Mouse (Mus musculus) hematopoietic stem cell, adult 5-6 weeks (primary cell): ENCODE measurements around the gene L2hgdh. TPM values are rescaled to one million over a fixed set of nuclear protein-coding genes. Genes with fewer than 3 reads are reported as not detected.

Experiments
- ATAC-seq, 2 experiments: fragments of 125-278 bp in 1 of 2; replicated peaks in 1 of 2; 2 replicates each; pipeline ENCODE4 v1.8.0; 2016 to 2017; ENCODE audit warnings: inconsistent platforms in 2 of 2, mild to moderate bottlenecking in 2 of 2, moderate number of reproducible peaks in 2 of 2, low read depth in 1 of 2, moderate TSS enrichment in 1 of 2; ENCODE audit not compliant: low FRiP score in 2 of 2, poor library complexity in 2 of 2, severe bottlenecking in 2 of 2, insufficient read depth in 1 of 2, low TSS enrichment in 1 of 2
- total RNA-seq: library from RNA; stranded (forward); fragments of 172-1452, 232-1000 nt; gene quantifications from 2 replicates; pipeline ENCODE4 v1.2.3, GENCODE M21; 2017

L2hgdh gene
- total RNA-seq, 1 experiment from 2014 or later, result 18.2 TPM

DNA sequence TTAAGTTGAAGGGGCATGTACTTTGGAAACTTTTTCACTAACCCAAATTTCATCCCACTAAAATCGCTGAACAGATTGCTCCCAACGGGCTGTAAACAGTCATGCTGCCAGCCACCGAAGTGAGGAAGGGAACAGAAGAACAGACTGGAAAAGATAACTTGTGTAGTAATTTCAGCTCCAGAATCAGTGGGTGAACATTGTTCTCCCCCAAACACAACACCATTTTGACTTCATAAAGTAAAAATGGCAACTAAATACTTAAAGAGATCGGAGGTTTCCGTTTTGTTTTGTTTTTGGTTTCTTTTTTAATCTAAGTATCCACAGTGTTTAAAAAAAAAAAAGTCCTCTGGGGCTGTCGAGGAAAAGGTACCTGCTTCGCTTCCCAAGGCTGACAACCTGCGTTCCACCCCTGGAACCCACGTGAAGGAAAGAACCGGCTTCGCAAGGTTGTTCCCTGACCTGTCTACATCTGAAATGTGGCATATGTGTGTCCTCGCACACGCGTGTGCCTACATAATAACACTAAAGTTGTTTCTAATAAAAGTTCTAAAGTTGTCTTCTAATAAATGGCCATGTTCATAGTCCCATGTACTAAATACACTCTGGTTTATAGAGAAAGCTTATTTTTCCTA lies 41.8 kb downstream of the L2hgdh start:
- no peak for ATAC-seq

DNA sequence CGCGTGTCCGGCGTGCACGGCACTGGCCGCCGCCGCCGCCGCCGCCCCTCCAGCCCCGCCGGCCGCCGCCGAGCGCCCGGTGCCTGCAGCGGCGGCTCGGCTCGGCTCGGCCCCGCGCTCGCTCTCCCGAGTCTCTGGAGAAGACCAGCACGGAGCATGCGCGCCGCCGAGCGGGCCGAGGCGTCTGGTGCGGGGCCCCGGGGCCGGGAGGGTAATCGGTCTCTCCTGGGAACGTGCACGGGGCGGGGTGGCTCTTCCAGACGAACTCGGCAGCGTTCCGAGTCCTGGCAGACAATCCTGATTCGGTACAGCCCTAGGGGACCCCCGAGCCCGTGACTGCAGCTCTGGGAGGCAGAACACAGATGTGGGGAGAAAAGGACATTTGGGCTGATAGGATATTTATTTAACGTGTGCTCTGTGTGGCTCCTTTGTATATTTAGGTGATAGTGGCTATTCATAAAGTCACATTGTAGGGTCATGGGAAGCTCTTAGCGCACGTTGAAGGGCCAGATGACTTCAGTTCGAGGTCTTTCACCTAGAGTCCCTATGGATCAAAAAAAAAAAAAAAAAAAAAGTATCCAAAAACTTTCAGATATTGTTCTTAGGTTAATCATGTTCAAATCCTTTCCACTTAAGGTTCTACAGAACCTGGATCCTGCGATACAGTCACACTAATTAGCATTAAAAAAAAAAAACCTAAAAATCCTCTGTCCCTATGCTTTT lies 42.4 kb downstream of the L2hgdh start:
- peak; percentile 26 to 33; a peak in 3 of 4 replicates for ATAC-seq

DNA sequence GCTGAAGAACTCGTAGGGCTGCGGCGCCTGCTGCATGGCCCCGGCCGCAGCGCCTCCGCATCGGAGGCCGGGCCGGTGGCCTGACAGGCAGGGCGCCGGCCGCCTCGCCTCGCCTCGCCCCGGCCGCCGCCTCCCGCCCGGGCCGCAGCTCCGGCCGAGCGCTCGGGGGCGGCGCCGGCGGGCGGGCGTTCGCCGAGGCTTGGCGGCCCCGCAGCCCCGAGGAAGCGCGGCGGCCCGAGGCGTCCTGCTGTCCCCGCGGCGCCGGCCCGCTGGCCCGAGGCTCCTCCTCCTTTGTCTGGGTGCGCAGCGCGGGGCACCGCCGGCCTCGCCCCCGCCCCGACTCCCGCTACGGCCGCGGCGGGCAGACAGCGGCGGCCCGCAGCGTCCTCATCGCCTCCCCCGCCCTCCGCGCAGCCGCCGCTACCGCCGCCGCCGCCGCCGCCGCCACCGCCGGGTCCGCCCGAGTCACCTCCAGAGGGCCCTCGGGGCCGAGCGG lies 43.1 kb downstream of the L2hgdh start, which contains the start of gene Sos2:
TSS of gene Sos2 (minus strand) at position 287 of the 496 bp plus-strand sequence.
- ATAC-seq, result no peak

DNA sequence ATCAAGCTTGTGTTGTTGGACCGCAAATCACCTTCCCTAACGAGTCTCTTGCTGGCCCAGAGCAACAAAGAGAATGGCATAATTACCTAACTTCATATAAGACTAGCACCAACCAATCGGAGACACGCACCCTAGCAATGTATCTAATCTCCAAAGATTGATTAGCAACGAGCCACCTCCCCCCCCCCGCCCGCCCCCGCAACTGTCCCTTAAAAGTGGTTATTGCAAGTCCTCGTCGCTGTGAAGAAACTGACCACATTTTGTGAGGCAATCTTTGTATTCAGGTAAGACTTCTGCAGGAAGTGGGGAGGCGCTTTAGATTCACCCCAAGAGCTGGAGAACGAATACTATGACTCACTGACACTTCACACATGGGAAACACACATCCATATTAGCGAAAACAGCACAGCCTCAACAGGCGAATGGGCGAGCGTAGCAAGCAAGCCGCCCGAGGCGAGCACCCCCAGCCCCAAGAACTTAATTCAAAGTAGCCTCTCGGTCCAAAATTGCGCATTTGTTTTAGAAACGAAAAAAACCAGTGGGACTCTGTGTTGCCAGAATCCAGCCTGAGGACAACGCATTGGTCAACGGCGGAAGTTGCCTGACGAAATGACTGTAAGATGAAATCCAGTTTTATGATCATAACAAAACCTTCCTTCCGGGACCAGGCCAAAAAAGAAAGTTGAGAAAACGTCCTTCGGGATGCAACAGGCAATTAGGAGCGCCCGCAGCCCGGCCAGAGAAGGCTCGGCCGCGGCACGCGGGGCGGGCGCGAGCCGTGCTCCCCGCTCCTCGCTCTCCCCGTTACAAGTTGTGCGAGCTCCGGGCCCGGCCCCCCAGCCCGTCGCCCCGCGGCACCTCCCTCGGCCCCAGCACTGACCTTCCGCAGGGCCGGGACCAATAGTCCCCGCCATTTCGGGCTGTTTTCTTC lies 43.8 kb downstream of the L2hgdh start:
- peak; percentile 6 to 63; a peak in 3 of 4 replicates for ATAC-seq

DNA sequence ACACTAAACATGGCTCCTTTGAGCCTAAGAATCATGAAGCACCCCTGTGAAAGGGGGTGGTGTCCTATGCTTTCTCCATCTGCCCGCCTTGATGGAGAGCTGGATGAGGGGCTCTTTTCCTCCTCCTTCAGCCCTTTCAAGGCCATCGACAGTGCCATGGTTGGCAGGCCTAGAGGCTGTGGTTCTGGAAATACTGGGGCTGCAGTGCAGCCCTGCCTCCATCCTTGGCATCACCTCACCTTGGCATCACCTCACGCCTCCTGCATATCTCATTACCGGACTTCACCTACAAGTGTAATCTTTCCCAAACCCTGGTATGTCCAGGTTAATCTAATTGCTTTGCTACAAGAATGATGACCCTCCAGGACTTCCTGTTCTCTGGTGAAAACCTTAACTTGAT lies 48.5 kb downstream of the L2hgdh start:
- no peak for ATAC-seq

DNA sequence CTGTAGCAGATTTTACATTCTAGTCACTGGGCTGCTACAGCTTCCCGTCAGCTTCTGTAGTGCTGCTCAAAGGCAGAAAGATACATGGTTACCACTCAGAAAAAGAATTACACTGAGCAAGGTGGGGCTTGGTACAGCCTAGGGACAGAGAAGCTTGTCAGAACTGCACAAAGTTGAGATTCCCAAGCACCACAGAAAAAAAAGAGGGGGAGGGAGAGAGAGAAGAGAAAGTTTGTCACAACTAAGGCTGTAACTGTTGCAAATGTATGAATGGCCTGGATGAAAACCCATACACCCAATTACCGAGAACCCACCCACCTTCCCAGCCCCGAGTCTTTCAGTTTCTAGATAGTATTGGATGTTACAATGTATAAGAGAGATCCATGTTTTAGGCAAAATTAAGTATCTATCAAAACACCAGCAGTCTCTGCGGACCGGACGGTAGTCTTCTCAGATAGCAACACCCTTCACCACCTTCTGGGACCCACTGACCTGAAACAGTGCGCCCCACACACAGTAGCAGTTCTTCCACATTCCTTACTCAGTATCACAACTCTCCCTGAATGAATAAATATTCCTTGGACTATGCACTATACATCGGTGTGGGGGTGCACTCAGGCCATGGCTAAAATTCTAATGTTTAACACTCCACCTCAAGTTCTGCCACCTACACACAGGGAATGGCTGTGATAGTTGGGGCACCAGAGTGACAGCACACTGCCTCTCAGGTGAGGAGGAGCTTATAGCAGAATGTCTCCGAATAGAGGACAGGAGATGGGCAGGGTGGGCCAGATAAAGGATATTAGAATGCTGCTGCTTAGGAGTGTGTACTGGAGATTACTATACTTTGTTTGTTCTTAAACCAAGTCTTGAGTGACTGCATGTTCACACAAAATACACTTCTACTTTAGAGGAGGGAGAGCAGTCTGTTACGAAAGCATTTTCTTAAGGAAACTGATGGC lies 49.8 kb downstream of the L2hgdh start:
- no peak for ATAC-seq

DNA sequence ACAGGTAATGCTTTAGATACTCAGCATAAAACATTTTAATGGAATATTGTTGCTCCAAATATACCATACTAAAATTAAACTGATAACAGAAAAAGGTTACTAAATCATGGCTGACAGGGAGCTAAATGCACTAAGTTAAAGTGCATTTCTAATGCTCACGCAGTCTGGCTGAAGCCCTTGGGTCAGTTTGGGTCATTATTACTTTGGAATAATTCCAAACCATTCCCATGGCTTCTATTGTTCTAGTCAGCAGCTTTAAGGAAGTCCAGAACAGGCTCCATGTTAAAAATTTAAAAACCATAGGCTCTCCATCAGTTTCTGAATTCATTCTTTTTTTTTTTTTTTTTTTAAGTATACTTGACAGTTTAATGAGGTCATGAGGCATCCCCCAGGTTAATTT lies 50.5 kb downstream of the L2hgdh start:
- no peak for ATAC-seq

DNA sequence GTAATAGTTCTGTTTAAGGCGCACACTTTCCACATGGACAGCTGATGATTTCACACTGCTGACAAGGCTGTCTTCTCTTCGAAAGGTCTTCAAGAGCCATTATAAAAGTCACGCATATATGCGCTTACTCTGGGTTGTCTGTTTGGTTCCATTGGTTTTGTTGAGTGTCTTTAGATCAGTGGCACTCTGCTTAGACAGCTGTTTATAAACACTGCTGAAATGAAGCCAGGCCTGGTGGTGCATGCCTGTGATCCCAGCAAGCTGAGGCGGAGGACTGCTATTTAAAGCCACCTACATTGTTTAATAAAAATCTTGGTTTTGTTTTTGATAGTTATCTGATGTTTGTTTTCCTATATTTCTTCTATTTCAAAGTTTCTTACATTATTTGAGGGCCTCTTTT lies 58.0 kb downstream of the L2hgdh start:
- ATAC-seq, result no peak

DNA sequence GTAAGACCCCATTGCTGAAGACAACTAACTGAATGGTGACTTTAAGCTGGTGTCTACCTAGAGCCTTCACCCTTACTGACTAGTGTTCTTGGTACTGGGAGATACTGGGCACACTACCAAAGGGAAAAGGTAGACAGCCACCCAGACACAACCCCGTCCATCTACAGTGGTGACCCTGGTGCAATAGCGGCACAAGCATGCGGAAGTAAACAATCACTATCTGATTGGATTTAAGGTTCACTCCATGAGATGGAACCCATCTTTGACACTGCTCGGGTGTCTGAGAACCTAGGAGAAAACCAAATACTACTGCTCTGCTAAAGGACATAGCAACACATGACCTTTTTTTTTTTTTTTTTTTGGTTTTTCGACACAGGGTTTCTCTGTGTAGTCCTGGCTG lies 63.0 kb downstream of the L2hgdh start:
- ATAC-seq, result no peak

DNA sequence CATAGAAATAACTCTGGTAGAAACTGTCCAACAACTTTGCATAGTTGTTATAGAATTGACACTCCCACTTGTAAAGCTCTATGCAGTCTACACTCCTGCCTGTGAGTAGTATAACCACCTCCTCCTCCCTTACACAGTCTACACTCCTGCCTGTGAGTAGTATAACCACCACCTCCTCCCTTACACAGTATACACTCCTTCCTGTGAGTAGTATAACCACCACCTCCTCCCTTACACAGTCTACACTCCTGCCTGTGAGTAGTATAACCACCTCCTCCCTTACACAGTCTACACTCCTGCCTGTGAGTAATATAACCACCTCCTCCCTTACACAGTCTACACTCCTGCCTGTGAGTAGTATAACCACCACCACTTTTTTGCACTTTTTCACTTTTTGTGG lies 70.7 kb downstream of the L2hgdh start:
- peak; percentile 99 to 100 for ATAC-seq

DNA sequence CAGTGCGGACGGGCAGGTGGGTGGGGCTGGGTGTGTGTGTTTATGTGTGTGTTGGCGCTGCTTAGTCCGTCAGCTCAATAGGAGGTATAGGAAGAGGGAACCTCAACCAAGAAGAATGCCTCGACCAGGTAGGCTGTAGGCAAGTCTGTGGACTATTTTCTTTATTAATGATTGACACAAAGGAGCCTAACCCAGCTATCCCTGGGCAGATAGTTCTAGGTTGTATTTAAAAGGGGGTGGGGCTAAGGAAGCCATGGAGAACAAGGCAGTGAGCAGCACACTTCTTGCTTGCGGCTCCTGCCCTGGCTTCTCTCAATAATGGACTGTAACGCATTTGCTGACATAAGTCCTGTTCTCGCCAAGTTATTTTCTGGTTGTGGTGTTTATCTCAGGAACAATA lies 75.2 kb downstream of the L2hgdh start:
- ATAC-seq, result no peak

DNA sequence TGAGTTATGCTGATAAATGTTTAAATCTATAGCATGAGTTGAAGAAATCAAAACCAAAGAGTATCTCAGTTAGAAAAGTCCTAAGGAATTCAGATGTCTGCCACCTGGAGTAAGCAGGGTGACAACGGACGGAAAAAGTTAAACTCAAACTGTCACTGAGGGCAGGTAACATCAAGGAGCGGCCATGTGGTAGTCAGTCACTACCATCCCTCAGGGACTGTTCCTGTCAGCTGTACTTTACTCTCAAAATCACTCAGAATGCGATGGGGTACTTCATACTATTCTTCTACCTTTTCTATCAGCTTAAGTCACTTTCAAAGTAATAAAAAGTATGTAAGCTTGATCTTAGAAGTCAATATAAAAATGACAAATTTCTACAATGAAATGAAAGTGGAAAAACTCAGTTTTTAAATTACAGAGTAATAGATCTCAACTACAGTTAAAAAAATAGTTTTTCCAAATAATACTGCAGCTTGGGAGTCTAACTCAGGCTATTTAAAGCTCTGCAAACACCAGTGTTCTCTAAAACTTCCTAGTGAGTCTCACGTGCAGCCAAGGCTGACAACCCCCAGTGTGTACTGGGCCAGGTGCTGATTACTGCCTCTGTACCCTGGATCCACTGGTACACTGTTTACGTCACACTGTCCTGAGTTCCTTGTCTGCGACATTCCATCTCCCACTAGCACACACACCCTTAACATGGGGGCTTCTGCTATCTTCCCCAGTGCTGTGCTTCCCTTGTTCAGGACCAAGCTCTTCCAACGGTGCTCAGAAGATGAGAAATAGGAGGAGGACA lies 78.7 kb downstream of the L2hgdh start:
- no peak for ATAC-seq

DNA sequence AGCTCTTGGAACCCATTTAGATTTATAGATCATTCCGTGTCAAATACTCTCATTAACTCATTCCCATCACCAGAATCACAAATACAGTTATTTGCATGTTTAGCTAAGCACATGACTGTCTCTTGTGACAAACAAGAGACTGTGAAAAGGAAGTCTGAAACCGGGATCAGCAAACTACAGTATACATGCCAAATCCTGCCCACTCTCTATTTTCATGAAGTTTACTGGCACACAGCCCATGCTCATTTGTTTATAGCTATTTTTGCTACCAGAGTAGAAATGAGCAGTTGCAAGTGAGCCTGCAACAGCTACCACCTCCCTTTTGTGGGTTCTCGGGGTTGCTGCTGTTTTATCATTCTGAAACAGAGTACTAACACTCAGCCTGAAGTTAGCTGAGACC lies 79.8 kb downstream of the L2hgdh start:
- no peak for ATAC-seq

DNA sequence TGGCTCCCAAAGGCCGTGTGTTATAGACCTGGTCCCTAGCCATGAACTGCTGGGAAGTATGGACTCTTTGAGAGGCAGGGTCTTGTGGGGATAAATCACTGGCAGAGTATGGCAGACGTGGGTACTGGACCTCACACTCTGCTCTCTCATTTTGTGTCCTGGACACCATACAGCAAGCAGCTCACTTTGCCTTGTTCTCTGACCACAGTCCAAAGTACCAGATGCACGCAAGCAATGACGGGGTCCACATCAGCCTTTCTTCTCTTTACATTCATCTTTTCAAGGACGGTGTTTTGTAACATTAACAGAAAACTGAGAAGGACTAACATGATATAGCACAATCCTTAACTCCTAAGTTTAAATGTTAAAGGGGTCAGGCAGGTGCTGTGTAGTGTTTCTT lies 81.8 kb downstream of the L2hgdh start:
- no peak for ATAC-seq
